Mouse (Mus musculus): Measurements from ENCODE around the gene Opa3. TPM values are rescaled to one million over a fixed set of nuclear protein-coding genes. Genes with fewer than 3 reads are reported as not detected.

Opa3 gene
- total RNA-seq, 1 experiment from 2014 or later = 12.5 TPM

- ATAC-seq (ENCODE audit: extremely low read depth, insufficient number of reproducible peaks, low FRiP score, poor library complexity, severe bottlenecking) = no peak
Measured at GRCm38 (mm10) chr7:19238344-19238743, 10.2 kb downstream of the Opa3 start.

- peak; percentile 93 for ATAC-seq (ENCODE audit: extremely low read depth, insufficient number of reproducible peaks, low FRiP score, poor library complexity, severe bottlenecking)
Measured at GRCm38 (mm10) chr7:19239423-19239822, 11.3 kb downstream of the Opa3 start.

- no peak for ATAC-seq (ENCODE audit: extremely low read depth, insufficient number of reproducible peaks, low FRiP score, poor library complexity, severe bottlenecking)
Measured at GRCm38 (mm10) chr7:19239986-19240385, 11.9 kb downstream of the Opa3 start.

GRCm38 (mm10) chr7:19240905-19241463 is 12.8 kb downstream of the Opa3 start:
- no peak for ATAC-seq (ENCODE audit: extremely low read depth, insufficient number of reproducible peaks, low FRiP score, poor library complexity, severe bottlenecking)

GRCm38 (mm10) chr7:19242005-19242404 is 13.9 kb downstream of the Opa3 start:
- ATAC-seq (ENCODE audit: extremely low read depth, insufficient number of reproducible peaks, low FRiP score, poor library complexity, severe bottlenecking) = no peak

GRCm38 (mm10) chr7:19243858-19244257 is 15.7 kb downstream of the Opa3 start:
- ATAC-seq (ENCODE audit: extremely low read depth, insufficient number of reproducible peaks, low FRiP score, poor library complexity, severe bottlenecking) = no peak

GRCm38 (mm10) chr7:19245083-19245482 is 16.9 kb downstream of the Opa3 start:
- no peak for ATAC-seq (ENCODE audit: extremely low read depth, insufficient number of reproducible peaks, low FRiP score, poor library complexity, severe bottlenecking)

- ATAC-seq (ENCODE audit: extremely low read depth, insufficient number of reproducible peaks, low FRiP score, poor library complexity, severe bottlenecking) = no peak
Measured at GRCm38 (mm10) chr7:19246855-19247254, 18.7 kb downstream of the Opa3 start.

GRCm38 (mm10) chr7:19247511-19247910 is 19.4 kb downstream of the Opa3 start:
- ATAC-seq (ENCODE audit: extremely low read depth, insufficient number of reproducible peaks, low FRiP score, poor library complexity, severe bottlenecking) = no peak

GRCm38 (mm10) chr7:19252078-19252477 is 23.9 kb downstream of the Opa3 start:
- no peak for ATAC-seq (ENCODE audit: extremely low read depth, insufficient number of reproducible peaks, low FRiP score, poor library complexity, severe bottlenecking)

GRCm38 (mm10) chr7:19253437-19253836 is 25.3 kb downstream of the Opa3 start:
- ATAC-seq (ENCODE audit: extremely low read depth, insufficient number of reproducible peaks, low FRiP score, poor library complexity, severe bottlenecking) = no peak

- no peak for ATAC-seq (ENCODE audit: extremely low read depth, insufficient number of reproducible peaks, low FRiP score, poor library complexity, severe bottlenecking)
Measured at GRCm38 (mm10) chr7:19255395-19255794, 27.3 kb downstream of the Opa3 start.

GRCm38 (mm10) chr7:19256567-19256966 is 28.4 kb downstream of the Opa3 start:
- ATAC-seq (ENCODE audit: extremely low read depth, insufficient number of reproducible peaks, low FRiP score, poor library complexity, severe bottlenecking) = no peak

- peak; percentile 43; the same call in 1 of the 2 replicates for ATAC-seq (ENCODE audit: extremely low read depth, insufficient number of reproducible peaks, low FRiP score, poor library complexity, severe bottlenecking)
Measured at GRCm38 (mm10) chr7:19257390-19258022, 29.4 kb downstream of the Opa3 start.

- no peak for ATAC-seq (ENCODE audit: extremely low read depth, insufficient number of reproducible peaks, low FRiP score, poor library complexity, severe bottlenecking)
Measured at GRCm38 (mm10) chr7:19258336-19258735, 30.2 kb downstream of the Opa3 start.

GRCm38 (mm10) chr7:19265147-19265546 is 37.0 kb downstream of the Opa3 start:
- no peak for ATAC-seq (ENCODE audit: extremely low read depth, insufficient number of reproducible peaks, low FRiP score, poor library complexity, severe bottlenecking)

- peak; percentile 79 for ATAC-seq (ENCODE audit: extremely low read depth, insufficient number of reproducible peaks, low FRiP score, poor library complexity, severe bottlenecking)
Measured at GRCm38 (mm10) chr7:19265928-19266822, 38.0 kb downstream of the Opa3 start.

GRCm38 (mm10) chr7:19267051-19267450 is 38.9 kb downstream of the Opa3 start:
- ATAC-seq (ENCODE audit: extremely low read depth, insufficient number of reproducible peaks, low FRiP score, poor library complexity, severe bottlenecking) = no peak

- ATAC-seq (ENCODE audit: extremely low read depth, insufficient number of reproducible peaks, low FRiP score, poor library complexity, severe bottlenecking) = no peak
Measured at GRCm38 (mm10) chr7:19268993-19269681, 41.0 kb downstream of the Opa3 start.
